Mouse (Mus musculus) spleen, adult 2 months (tissue): ENCODE measurements around the gene Zfp790.

Experiments used
- CTCF ChIP-seq: fragments of 200-500 bp; IDR thresholded peaks from 2 replicates; pipeline ENCODE4 v1.5.1; 2011; ENCODE audit warnings: mild to moderate bottlenecking, inconsistent platforms; ENCODE audit not compliant: insufficient read depth, insufficient read length, insufficient replicate concordance; ENCODE audit errors: extremely low read depth
- POLR2A ChIP-seq: fragments of 200-500 bp; IDR thresholded peaks from 2 replicates; pipeline ENCODE4 v1.6.1; 2011; ENCODE audit warnings: low read depth, low read length, inconsistent platforms

- TF ChIP-seq CTCF (no peak), POLR2A (no peak)
These were observed 30.0 kb upstream of the Zfp790 start for GRCm38 (mm10) chr7:29785888-29786287.
